Mouse (Mus musculus): ENCODE measurements around the gene Ankrd1. TPM values are rescaled to one million over a fixed set of nuclear protein-coding genes. Genes with fewer than 3 reads are reported as not detected.

Ankrd1 gene
- polyA plus RNA-seq, 1 experiment from 2014 or later, result 0.23 TPM

GRCm38 (mm10) chr19:36119219-36119618 is 680 bp downstream of the Ankrd1 start:
- no peaks in the 10 kb centered on the region for H3K27me3 ChIP-seq (ENCODE audit: control insufficient read depth, insufficient read depth, low read length)
- no peak overlapping the region for H3K27ac ChIP-seq (ENCODE audit: low read depth, low read length)
- peaks cover 9% of the 10 kb centered on the region for H3K9me3 ChIP-seq (ENCODE audit: control insufficient read depth, low read length)
- ATAC-seq (ENCODE audit: low FRiP score, low TSS enrichment), result no peak
- 72% methylated on average over 8 of the region's 8 CpGs for WGBS
- H3K4me3 ChIP-seq (ENCODE audit: low read length), result no peak overlapping the region
- no peaks in the 10 kb centered on the region for H3K36me3 ChIP-seq (ENCODE audit: control insufficient read depth, insufficient read depth, low read length)
- H3K4me2 ChIP-seq (replicated peaks; ENCODE audit: low read depth, low read length), result no peak overlapping the region
- no peaks in the 10 kb centered on the region for H3K4me1 ChIP-seq (ENCODE audit: control insufficient read depth, insufficient read depth, low read length)
- H3K9ac ChIP-seq (ENCODE audit: low read depth, low read length), result no peak overlapping the region

- Histone ChIP-seq H3K4me3 (ENCODE audit: low read length) (no peak overlapping the region), H3K9ac (ENCODE audit: low read depth, low read length) (no peak overlapping the region), H3K4me2 (replicated peaks; ENCODE audit: low read depth, low read length) (0 out of 2 replicates have a peak overlapping the region, but pooled peaks have one; percentile 12)
These were observed 3.7 kb downstream of the Ankrd1 start for GRCm38 (mm10) chr19:36116185-36116584.

DNA sequence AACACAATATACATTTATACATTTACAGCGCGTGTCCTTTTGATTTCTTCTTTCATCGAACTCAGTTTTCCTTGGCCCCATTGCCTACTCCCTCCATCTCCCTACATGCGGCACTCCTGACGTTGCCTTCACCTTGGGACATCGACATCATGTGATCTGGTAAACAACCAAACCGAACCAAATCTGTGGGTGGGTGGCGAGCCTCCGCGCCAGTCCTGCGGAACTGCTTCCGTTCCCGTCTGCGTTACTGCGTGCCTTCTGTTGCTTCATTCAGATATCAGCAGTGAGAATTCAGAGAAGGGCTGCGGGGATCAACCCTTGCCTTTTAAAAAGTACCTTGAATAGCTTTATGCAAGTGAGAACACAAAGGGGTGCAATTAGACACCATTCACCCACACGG is 7.9 kb downstream of the Ankrd1 start:
- ATAC-seq (ENCODE audit: low FRiP score, low TSS enrichment), result no peak
- no peak overlapping the region for H3K4me3 ChIP-seq (ENCODE audit: low read length)
- no peaks in the 10 kb centered on the region for H3K4me1 ChIP-seq (ENCODE audit: control insufficient read depth, insufficient read depth, low read length)
- no peak overlapping the region for H3K9ac ChIP-seq (ENCODE audit: low read depth, low read length)
- WGBS, result 58% methylated on average over 17 of the region's 17 CpGs
- no peaks in the 10 kb centered on the region for H3K9me3 ChIP-seq (ENCODE audit: control insufficient read depth, low read length)
- H3K36me3 ChIP-seq (ENCODE audit: control insufficient read depth, insufficient read depth, low read length), result no peaks in the 10 kb centered on the region
- no peak overlapping the region for H3K4me2 ChIP-seq (replicated peaks; ENCODE audit: low read depth, low read length)
- H3K27ac ChIP-seq (ENCODE audit: low read depth, low read length), result no peak overlapping the region
- no peaks in the 10 kb centered on the region for H3K27me3 ChIP-seq (ENCODE audit: control insufficient read depth, insufficient read depth, low read length)

More at GRCm38 (mm10) chr19:36116185-36116584, 3.7 kb downstream of the Ankrd1 start:
- no peak overlapping the region for H3K27ac ChIP-seq (ENCODE audit: low read depth, low read length)
- no peak for ATAC-seq (ENCODE audit: low FRiP score, low TSS enrichment)
- H3K4me1 ChIP-seq (ENCODE audit: control insufficient read depth, insufficient read depth, low read length), result no peaks in the 10 kb centered on the region
- H3K9me3 ChIP-seq (ENCODE audit: control insufficient read depth, low read length), result no peaks in the 10 kb centered on the region
- H3K27me3 ChIP-seq (ENCODE audit: control insufficient read depth, insufficient read depth, low read length), result no peaks in the 10 kb centered on the region
- 65% methylated on average over 4 of the region's 4 CpGs for WGBS
- H3K36me3 ChIP-seq (ENCODE audit: control insufficient read depth, insufficient read depth, low read length), result no peaks in the 10 kb centered on the region

DNA sequence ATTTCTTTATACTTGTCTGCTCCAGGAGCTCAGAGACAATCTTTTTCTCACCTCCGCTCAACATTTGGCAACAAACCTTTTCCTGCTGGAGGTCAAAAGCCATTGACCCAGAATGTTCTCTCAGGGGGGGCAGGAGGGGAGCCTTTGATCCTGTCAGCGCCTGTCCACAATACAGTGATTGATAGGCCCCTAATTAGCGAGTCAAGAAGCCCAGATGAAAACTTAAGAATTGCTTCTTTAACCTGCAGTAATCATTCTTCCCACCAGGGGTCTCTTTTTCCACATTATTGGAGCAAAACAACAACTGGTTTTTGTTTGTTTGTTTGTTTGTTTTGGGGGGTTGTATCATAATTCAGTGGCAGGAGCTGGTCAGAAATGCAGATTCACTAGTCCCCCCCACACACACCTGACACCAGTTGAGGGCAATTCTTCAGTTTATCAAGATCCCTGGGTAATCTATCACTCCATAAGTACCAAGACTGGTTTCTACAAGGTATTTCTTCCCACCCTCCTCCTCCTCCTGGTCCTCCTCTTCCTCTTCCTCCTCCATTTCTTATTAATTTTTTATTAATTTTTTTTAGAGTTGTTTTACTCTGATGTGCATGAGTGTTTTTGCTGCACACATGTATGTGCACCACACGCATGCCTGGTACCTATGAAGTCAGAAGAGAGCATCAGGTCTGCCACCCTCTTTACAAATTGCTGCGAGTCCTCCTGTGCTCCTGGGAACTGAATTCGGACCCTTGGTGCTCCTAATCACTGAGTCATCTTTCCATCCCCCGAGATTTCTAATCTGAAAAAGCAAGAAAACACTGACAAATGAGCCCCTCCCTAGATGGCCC is 8.6 kb downstream of the Ankrd1 start:
- H3K27ac ChIP-seq (ENCODE audit: low read depth, low read length), result no peak overlapping the region

GRCm38 (mm10) chr19:36110465-36110864 is 9.4 kb downstream of the Ankrd1 start:
- Histone ChIP-seq H3K27me3 (ENCODE audit: control insufficient read depth, insufficient read depth, low read length) (no peaks in the 10 kb centered on the region), H3K4me3 (ENCODE audit: low read length) (no peak overlapping the region), H3K9me3 (ENCODE audit: control insufficient read depth, low read length) (no peaks in the 10 kb centered on the region), H3K9ac (ENCODE audit: low read depth, low read length) (no peak overlapping the region), H3K4me1 (ENCODE audit: control insufficient read depth, insufficient read depth, low read length) (no peaks in the 10 kb centered on the region), H3K4me2 (replicated peaks; ENCODE audit: low read depth, low read length) (no peak overlapping the region), H3K36me3 (ENCODE audit: control insufficient read depth, insufficient read depth, low read length) (no peaks in the 10 kb centered on the region), H3K27ac (ENCODE audit: low read depth, low read length) (no peak overlapping the region)
- 26% methylated on average over 7 of the region's 7 CpGs for WGBS
- peak; percentile 61; the same call in 1 of the 2 replicates for ATAC-seq (ENCODE audit: low FRiP score, low TSS enrichment)

More for the DNA sequence above, 8.6 kb downstream of the Ankrd1 start:
- Histone ChIP-seq H3K27me3 (ENCODE audit: control insufficient read depth, insufficient read depth, low read length) (no peaks in the 10 kb centered on the region), H3K4me3 (ENCODE audit: low read length) (no peak overlapping the region), H3K4me1 (ENCODE audit: control insufficient read depth, insufficient read depth, low read length) (no peaks in the 10 kb centered on the region), H3K4me2 (replicated peaks; ENCODE audit: low read depth, low read length) (no peak overlapping the region), H3K9me3 (ENCODE audit: control insufficient read depth, low read length) (no peaks in the 10 kb centered on the region), H3K36me3 (ENCODE audit: control insufficient read depth, insufficient read depth, low read length) (no peaks in the 10 kb centered on the region), H3K9ac (ENCODE audit: low read depth, low read length) (no peak overlapping the region)
- ATAC-seq (ENCODE audit: low FRiP score, low TSS enrichment), result peak; percentile 78
- WGBS, result 31% methylated on average over 7 of the region's 7 CpGs

GRCm38 (mm10) chr19:36109318-36109944 is 10.5 kb downstream of the Ankrd1 start:
- 89% methylated on average over 26 of the region's 26 CpGs for WGBS
- Histone ChIP-seq H3K4me1 (ENCODE audit: control insufficient read depth, insufficient read depth, low read length) (no peaks in the 10 kb centered on the region), H3K27me3 (ENCODE audit: control insufficient read depth, insufficient read depth, low read length) (no peaks in the 10 kb centered on the region), H3K36me3 (ENCODE audit: control insufficient read depth, insufficient read depth, low read length) (no peaks in the 10 kb centered on the region), H3K27ac (ENCODE audit: low read depth, low read length) (no peak overlapping the region), H3K4me3 (ENCODE audit: low read length) (no peak overlapping the region), H3K4me2 (replicated peaks; ENCODE audit: low read depth, low read length) (no peak overlapping the region), H3K9me3 (ENCODE audit: control insufficient read depth, low read length) (no peaks in the 10 kb centered on the region), H3K9ac (ENCODE audit: low read depth, low read length) (no peak overlapping the region)
- ATAC-seq (ENCODE audit: low FRiP score, low TSS enrichment), result no peak

DNA sequence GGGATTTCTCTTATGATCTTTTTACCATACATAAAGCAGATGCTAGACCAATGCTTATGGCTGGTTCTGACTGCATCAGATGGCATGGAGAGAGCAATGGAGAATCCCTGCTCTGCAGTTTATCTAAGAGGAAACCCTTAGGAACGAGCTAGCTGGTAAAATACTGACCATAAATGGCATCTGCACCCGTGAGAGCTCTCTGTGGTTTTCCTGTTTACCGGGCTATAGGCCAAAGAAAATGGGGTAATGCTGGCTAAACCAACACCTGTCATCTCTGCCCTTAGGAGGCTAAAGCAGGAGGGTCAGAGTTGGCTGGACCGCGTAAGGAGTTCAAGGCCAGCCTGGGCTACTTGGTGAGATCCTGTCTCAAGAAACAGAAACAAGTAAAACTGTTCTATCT is 16.0 kb downstream of the Ankrd1 start:
- H3K27ac ChIP-seq (ENCODE audit: low read depth, low read length), result no peak overlapping the region
- H3K27me3 ChIP-seq (ENCODE audit: control insufficient read depth, insufficient read depth, low read length), result no peaks in the 10 kb centered on the region
- H3K9me3 ChIP-seq (ENCODE audit: control insufficient read depth, low read length), result no peaks in the 10 kb centered on the region
- WGBS, result 87% methylated on average over 5 of the region's 5 CpGs
- no peak overlapping the region for H3K9ac ChIP-seq (ENCODE audit: low read depth, low read length)
- no peak for ATAC-seq (ENCODE audit: low FRiP score, low TSS enrichment)
- H3K4me3 ChIP-seq (ENCODE audit: low read length), result no peak overlapping the region
- peaks cover 40% of the 10 kb centered on the region for H3K36me3 ChIP-seq (ENCODE audit: control insufficient read depth, insufficient read depth, low read length)
- no peaks in the 10 kb centered on the region for H3K4me1 ChIP-seq (ENCODE audit: control insufficient read depth, insufficient read depth, low read length)
- H3K4me2 ChIP-seq (replicated peaks; ENCODE audit: low read depth, low read length), result no peak overlapping the region

GRCm38 (mm10) chr19:36098916-36099315 is 21.0 kb downstream of the Ankrd1 start:
- 64% methylated on average over 7 of the region's 7 CpGs for WGBS
- no peak overlapping the region for H3K9ac ChIP-seq (ENCODE audit: low read depth, low read length)
- H3K36me3 ChIP-seq (ENCODE audit: control insufficient read depth, insufficient read depth, low read length), result peaks cover 71% of the 10 kb centered on the region
- no peaks in the 10 kb centered on the region for H3K9me3 ChIP-seq (ENCODE audit: control insufficient read depth, low read length)
- no peaks in the 10 kb centered on the region for H3K4me1 ChIP-seq (ENCODE audit: control insufficient read depth, insufficient read depth, low read length)
- no peak overlapping the region for H3K4me2 ChIP-seq (replicated peaks; ENCODE audit: low read depth, low read length)
- no peak overlapping the region for H3K27ac ChIP-seq (ENCODE audit: low read depth, low read length)
- no peaks in the 10 kb centered on the region for H3K27me3 ChIP-seq (ENCODE audit: control insufficient read depth, insufficient read depth, low read length)
- no peak overlapping the region for H3K4me3 ChIP-seq (ENCODE audit: low read length)
- no peak for ATAC-seq (ENCODE audit: low FRiP score, low TSS enrichment)

DNA sequence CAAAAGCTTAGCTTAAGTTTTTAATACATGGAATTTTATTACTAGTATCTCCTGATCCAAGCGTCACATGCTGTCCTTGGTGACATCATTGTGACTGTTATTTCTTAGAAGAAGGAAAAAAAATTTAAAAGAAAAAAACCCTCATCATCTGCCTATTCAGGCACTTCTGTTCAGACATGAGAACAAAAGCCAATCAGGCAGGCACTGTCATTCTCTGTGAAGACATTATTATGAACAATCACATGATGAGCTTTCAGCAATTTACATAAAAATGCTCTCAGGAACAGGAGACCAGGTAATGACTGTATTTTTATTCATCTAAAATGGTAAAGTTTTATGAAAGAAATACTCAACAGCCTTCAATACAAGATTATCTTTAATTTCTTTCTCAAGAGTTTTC is 21.6 kb downstream of the Ankrd1 start:
- no peaks in the 10 kb centered on the region for H3K9me3 ChIP-seq (ENCODE audit: control insufficient read depth, low read length)
- WGBS, result 100% methylated on average over 1 of the region's 1 CpGs
- no peak overlapping the region for H3K9ac ChIP-seq (ENCODE audit: low read depth, low read length)
- H3K27ac ChIP-seq (ENCODE audit: low read depth, low read length), result no peak overlapping the region
- H3K4me2 ChIP-seq (replicated peaks; ENCODE audit: low read depth, low read length), result no peak overlapping the region
- no peaks in the 10 kb centered on the region for H3K4me1 ChIP-seq (ENCODE audit: control insufficient read depth, insufficient read depth, low read length)
- no peak for ATAC-seq (ENCODE audit: low FRiP score, low TSS enrichment)
- H3K36me3 ChIP-seq (ENCODE audit: control insufficient read depth, insufficient read depth, low read length), result peaks cover 70% of the 10 kb centered on the region
- no peak overlapping the region for H3K4me3 ChIP-seq (ENCODE audit: low read length)
- no peaks in the 10 kb centered on the region for H3K27me3 ChIP-seq (ENCODE audit: control insufficient read depth, insufficient read depth, low read length)

All from kidney, embryonic 14.5 days (tissue).